Mouse (Mus musculus): ENCODE measurements at regions not wholly inside any gene's neighbourhood (a gene's known extent, or its start where the extent isn't known, plus 50 kb on each side); places are given as distances from the start of the nearest gene placed in this dataset.

DNA sequence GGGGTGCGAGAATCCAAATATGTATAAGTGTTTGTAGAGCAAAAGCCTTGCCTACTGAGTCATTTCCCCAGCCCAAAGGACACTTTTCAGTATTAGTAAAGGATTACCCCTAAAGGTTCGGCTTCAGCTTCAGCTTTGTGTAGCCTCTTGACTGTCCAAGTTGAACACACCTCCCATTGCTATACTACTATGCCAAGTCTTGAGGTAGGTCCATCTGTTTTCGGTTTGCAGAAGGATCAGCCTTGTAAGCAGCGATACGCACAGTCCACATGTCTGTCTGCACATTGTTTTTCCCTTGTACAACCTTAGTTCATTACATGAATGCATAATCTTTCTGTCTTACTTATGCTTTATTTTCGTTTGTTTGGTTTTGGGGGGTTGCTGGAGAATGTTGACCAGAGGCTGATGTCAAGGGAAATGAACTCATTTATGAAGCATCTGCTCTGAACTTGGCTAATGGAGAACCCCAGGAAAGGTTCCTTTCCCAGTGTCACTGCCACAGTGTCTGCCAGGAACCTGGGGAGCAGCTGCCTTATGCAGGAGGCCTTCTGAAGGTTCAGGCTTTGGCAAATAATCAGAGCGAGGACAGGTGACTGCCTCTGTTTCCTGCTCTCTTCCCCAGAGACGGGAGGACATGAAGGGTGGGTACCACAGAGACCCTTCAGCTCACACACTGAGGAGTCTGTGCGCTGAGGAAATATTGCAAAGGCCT, 594.8 kb downstream of the Tmem114 start:
- Histone ChIP-seq H3K4me3 (ENCODE audit: low read depth, low read length) (no peak overlapping the region), H3K9me3 (ENCODE audit: control insufficient read depth, low read length) (no peaks in the 10 kb centered on the region), H3K27ac (replicated peaks; ENCODE audit: low read depth, low read length) (no peak overlapping the region), H3K4me1 (ENCODE audit: control insufficient read depth, insufficient read depth, low read length) (no peaks in the 10 kb centered on the region), H3K4me2 (ENCODE audit: low read depth, severe bottlenecking) (no peak overlapping the region), H3K9ac (ENCODE audit: low read length) (no peak overlapping the region), H3K27me3 (ENCODE audit: control insufficient read depth, insufficient read depth, low read length) (no peaks in the 10 kb centered on the region), H3K36me3 (ENCODE audit: control insufficient read depth, insufficient read depth, low read length) (no peaks in the 10 kb centered on the region)
- DNase-seq (ENCODE audit: low spot score) = no peak
- no peak for ATAC-seq (ENCODE audit: insufficient number of reproducible peaks, low FRiP score, low TSS enrichment, low read depth)
- WGBS = 85% methylated on average over 9 of the region's 9 CpGs

- no peaks in the 10 kb centered on the region for H3K27me3 ChIP-seq (ENCODE audit: control insufficient read depth, insufficient read depth, low read length)
- DNase-seq (ENCODE audit: low spot score) = no peak
- H3K36me3 ChIP-seq (ENCODE audit: control insufficient read depth, insufficient read depth, low read length) = no peaks in the 10 kb centered on the region
- no peak for ATAC-seq (ENCODE audit: insufficient number of reproducible peaks, low FRiP score, low TSS enrichment, low read depth)
- no peak overlapping the region for H3K4me2 ChIP-seq (ENCODE audit: low read depth, severe bottlenecking)
- H3K4me1 ChIP-seq (ENCODE audit: control insufficient read depth, insufficient read depth, low read length) = no peaks in the 10 kb centered on the region
- WGBS = 85% methylated on average over 2 of the region's 2 CpGs
- H3K9me3 ChIP-seq (ENCODE audit: control insufficient read depth, low read length) = no peaks in the 10 kb centered on the region
- H3K4me3 ChIP-seq (ENCODE audit: low read depth, low read length) = no peak overlapping the region
- H3K27ac ChIP-seq (replicated peaks; ENCODE audit: low read depth, low read length) = no peak overlapping the region
- H3K9ac ChIP-seq (ENCODE audit: low read length) = no peak overlapping the region
Observed at GRCm38 (mm10) chr16:7801161-7801560, 623.8 kb downstream of the Tmem114 start.

- H3K36me3 ChIP-seq (ENCODE audit: control insufficient read depth, insufficient read depth, low read length) = no peaks in the 10 kb centered on the region
- H3K9me3 ChIP-seq (ENCODE audit: control insufficient read depth, low read length) = no peaks in the 10 kb centered on the region
- no peaks in the 10 kb centered on the region for H3K4me1 ChIP-seq (ENCODE audit: control insufficient read depth, insufficient read depth, low read length)
- no peak overlapping the region for H3K27ac ChIP-seq (replicated peaks; ENCODE audit: low read depth, low read length)
- no peak overlapping the region for H3K4me3 ChIP-seq (ENCODE audit: low read depth, low read length)
- no peak overlapping the region for H3K4me2 ChIP-seq (ENCODE audit: low read depth, severe bottlenecking)
- ATAC-seq (ENCODE audit: insufficient number of reproducible peaks, low FRiP score, low TSS enrichment, low read depth) = no peak
- no peaks in the 10 kb centered on the region for H3K27me3 ChIP-seq (ENCODE audit: control insufficient read depth, insufficient read depth, low read length)
- no peak for DNase-seq (ENCODE audit: low spot score)
- 69% methylated on average over 8 of the region's 8 CpGs for WGBS
- H3K9ac ChIP-seq (ENCODE audit: low read length) = no peak overlapping the region
Observed at GRCm38 (mm10) chr16:7797176-7797786, 627.7 kb downstream of the Tmem114 start.

DNA sequence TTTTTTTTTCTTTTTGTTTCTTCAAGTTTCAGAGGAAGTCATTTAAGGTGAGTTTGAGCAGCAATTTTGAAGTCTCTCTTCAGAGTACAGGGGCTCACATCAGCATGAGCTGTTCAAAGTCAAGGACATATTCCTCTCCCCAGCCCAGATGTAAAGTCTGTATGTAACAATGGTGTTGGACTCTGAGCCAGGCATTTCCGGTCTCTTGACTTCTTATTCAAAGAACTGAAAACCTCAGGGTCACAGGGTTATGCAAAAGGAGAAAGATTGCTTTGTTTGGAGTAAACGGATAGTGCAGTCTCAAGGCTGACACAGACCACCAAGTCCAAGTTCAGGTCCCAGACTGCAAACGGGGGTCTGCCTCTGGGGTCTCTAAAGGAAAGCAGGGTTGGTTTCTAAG, 629.4 kb downstream of the Tmem114 start:
- WGBS = 80% methylated on average over 3 of the region's 3 CpGs
- no peak overlapping the region for H3K4me3 ChIP-seq (ENCODE audit: low read depth, low read length)
- H3K9ac ChIP-seq (ENCODE audit: low read length) = no peak overlapping the region
- no peaks in the 10 kb centered on the region for H3K9me3 ChIP-seq (ENCODE audit: control insufficient read depth, low read length)
- DNase-seq (ENCODE audit: low spot score) = no peak
- H3K36me3 ChIP-seq (ENCODE audit: control insufficient read depth, insufficient read depth, low read length) = no peaks in the 10 kb centered on the region
- no peaks in the 10 kb centered on the region for H3K27me3 ChIP-seq (ENCODE audit: control insufficient read depth, insufficient read depth, low read length)
- no peak overlapping the region for H3K4me2 ChIP-seq (ENCODE audit: low read depth, severe bottlenecking)
- H3K4me1 ChIP-seq (ENCODE audit: control insufficient read depth, insufficient read depth, low read length) = no peaks in the 10 kb centered on the region
- H3K27ac ChIP-seq (replicated peaks; ENCODE audit: low read depth, low read length) = no peak overlapping the region
- ATAC-seq (ENCODE audit: insufficient number of reproducible peaks, low FRiP score, low TSS enrichment, low read depth) = no peak

DNA sequence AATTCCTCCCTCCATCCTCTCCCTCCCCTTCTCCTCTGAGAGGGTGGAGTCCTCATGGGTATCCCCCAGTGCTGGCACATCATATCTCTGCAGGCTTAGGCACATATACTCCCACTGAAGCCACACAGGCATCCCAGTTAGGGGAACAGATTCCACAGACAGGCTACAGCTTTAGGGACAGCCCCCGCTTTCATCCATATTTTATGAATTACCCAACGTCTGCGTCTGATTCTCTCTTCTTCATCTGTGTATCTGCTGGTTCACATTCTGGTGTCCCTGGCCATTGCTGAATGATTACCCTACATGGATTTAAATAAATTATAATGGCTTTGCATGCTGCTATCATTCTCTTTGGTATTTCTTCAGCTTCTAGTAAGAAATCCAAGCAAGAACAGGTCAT, 632.4 kb downstream of the Tmem114 start:
- 91% methylated on average over 3 of the region's 3 CpGs for WGBS
- Histone ChIP-seq H3K9ac (ENCODE audit: low read length) (no peak overlapping the region), H3K4me2 (ENCODE audit: low read depth, severe bottlenecking) (no peak overlapping the region)

GRCm38 (mm10) chr16:7790260-7790659, 634.7 kb downstream of the Tmem114 start:
- no peak overlapping the region for H3K27ac ChIP-seq (replicated peaks; ENCODE audit: low read depth, low read length)
- no peaks in the 10 kb centered on the region for H3K27me3 ChIP-seq (ENCODE audit: control insufficient read depth, insufficient read depth, low read length)
- WGBS = 89% methylated on average over 4 of the region's 4 CpGs
- H3K9me3 ChIP-seq (ENCODE audit: control insufficient read depth, low read length) = no peaks in the 10 kb centered on the region
- no peaks in the 10 kb centered on the region for H3K4me1 ChIP-seq (ENCODE audit: control insufficient read depth, insufficient read depth, low read length)
- H3K4me2 ChIP-seq (ENCODE audit: low read depth, severe bottlenecking) = no peak overlapping the region
- DNase-seq (ENCODE audit: low spot score) (no peak), ATAC-seq (ENCODE audit: insufficient number of reproducible peaks, low FRiP score, low TSS enrichment, low read depth) (no peak)
- H3K36me3 ChIP-seq (ENCODE audit: control insufficient read depth, insufficient read depth, low read length) = no peaks in the 10 kb centered on the region
- no peak overlapping the region for H3K9ac ChIP-seq (ENCODE audit: low read length)
- H3K4me3 ChIP-seq (ENCODE audit: low read depth, low read length) = no peak overlapping the region

More for the DNA sequence above, 632.4 kb downstream of the Tmem114 start:
- Histone ChIP-seq H3K27ac (replicated peaks; ENCODE audit: low read depth, low read length) (no peak overlapping the region), H3K4me3 (ENCODE audit: low read depth, low read length) (no peak overlapping the region), H3K27me3 (ENCODE audit: control insufficient read depth, insufficient read depth, low read length) (no peaks in the 10 kb centered on the region), H3K4me1 (ENCODE audit: control insufficient read depth, insufficient read depth, low read length) (no peaks in the 10 kb centered on the region), H3K36me3 (ENCODE audit: control insufficient read depth, insufficient read depth, low read length) (no peaks in the 10 kb centered on the region), H3K9me3 (ENCODE audit: control insufficient read depth, low read length) (no peaks in the 10 kb centered on the region)
- ATAC-seq (ENCODE audit: insufficient number of reproducible peaks, low FRiP score, low TSS enrichment, low read depth) = no peak
- DNase-seq (ENCODE audit: low spot score) = no peak

- Histone ChIP-seq H3K27me3 (ENCODE audit: control insufficient read depth, insufficient read depth, low read length) (no peaks in the 10 kb centered on the region), H3K9me3 (ENCODE audit: control insufficient read depth, low read length) (no peaks in the 10 kb centered on the region), H3K4me2 (ENCODE audit: low read depth, severe bottlenecking) (no peak overlapping the region), H3K4me3 (ENCODE audit: low read depth, low read length) (no peak overlapping the region), H3K27ac (replicated peaks; ENCODE audit: low read depth, low read length) (no peak overlapping the region), H3K9ac (ENCODE audit: low read length) (no peak overlapping the region), H3K4me1 (ENCODE audit: control insufficient read depth, insufficient read depth, low read length) (no peaks in the 10 kb centered on the region), H3K36me3 (ENCODE audit: control insufficient read depth, insufficient read depth, low read length) (no peaks in the 10 kb centered on the region)
- ATAC-seq (ENCODE audit: insufficient number of reproducible peaks, low FRiP score, low TSS enrichment, low read depth) = no peak
- no peak for DNase-seq (ENCODE audit: low spot score)
- 81% methylated on average over 2 of the region's 2 CpGs for WGBS
Observed at GRCm38 (mm10) chr16:7788209-7788608, 636.7 kb downstream of the Tmem114 start.

- Histone ChIP-seq H3K4me1 (ENCODE audit: control insufficient read depth, insufficient read depth, low read length) (no peaks in the 10 kb centered on the region), H3K27me3 (ENCODE audit: control insufficient read depth, insufficient read depth, low read length) (no peaks in the 10 kb centered on the region), H3K4me2 (ENCODE audit: low read depth, severe bottlenecking) (no peak overlapping the region), H3K27ac (replicated peaks; ENCODE audit: low read depth, low read length) (no peak overlapping the region), H3K9ac (ENCODE audit: low read length) (no peak overlapping the region), H3K9me3 (ENCODE audit: control insufficient read depth, low read length) (no peaks in the 10 kb centered on the region), H3K36me3 (ENCODE audit: control insufficient read depth, insufficient read depth, low read length) (no peaks in the 10 kb centered on the region), H3K4me3 (ENCODE audit: low read depth, low read length) (no peak overlapping the region)
- no peak for DNase-seq (ENCODE audit: low spot score)
- WGBS = 93% methylated on average over 2 of the region's 2 CpGs
- ATAC-seq (ENCODE audit: insufficient number of reproducible peaks, low FRiP score, low TSS enrichment, low read depth) = no peak
Observed at GRCm38 (mm10) chr16:7781506-7781905, 643.4 kb downstream of the Tmem114 start.

GRCm38 (mm10) chr16:7775635-7776034, 649.3 kb downstream of the Tmem114 start:
- no peak for ATAC-seq (ENCODE audit: insufficient number of reproducible peaks, low FRiP score, low TSS enrichment, low read depth)
- no peak overlapping the region for H3K9ac ChIP-seq (ENCODE audit: low read length)
- no peak overlapping the region for H3K27ac ChIP-seq (replicated peaks; ENCODE audit: low read depth, low read length)
- H3K9me3 ChIP-seq (ENCODE audit: control insufficient read depth, low read length) = no peaks in the 10 kb centered on the region
- DNase-seq (ENCODE audit: low spot score) = no peak
- H3K27me3 ChIP-seq (ENCODE audit: control insufficient read depth, insufficient read depth, low read length) = no peaks in the 10 kb centered on the region
- H3K36me3 ChIP-seq (ENCODE audit: control insufficient read depth, insufficient read depth, low read length) = no peaks in the 10 kb centered on the region
- H3K4me3 ChIP-seq (ENCODE audit: low read depth, low read length) = no peak overlapping the region
- no peak overlapping the region for H3K4me2 ChIP-seq (ENCODE audit: low read depth, severe bottlenecking)
- no peaks in the 10 kb centered on the region for H3K4me1 ChIP-seq (ENCODE audit: control insufficient read depth, insufficient read depth, low read length)
- 86% methylated on average over 3 of the region's 3 CpGs for WGBS

Data from limb, embryonic 11.5 days (tissue).